Mouse (Mus musculus): ENCODE measurements around the gene Ttyh3. TPM values are rescaled to one million over a fixed set of nuclear protein-coding genes. Genes with fewer than 3 reads are reported as not detected.

Gene Ttyh3
- polyA plus RNA-seq, 1 experiment from 2014 or later = 51.4 TPM

DNA sequence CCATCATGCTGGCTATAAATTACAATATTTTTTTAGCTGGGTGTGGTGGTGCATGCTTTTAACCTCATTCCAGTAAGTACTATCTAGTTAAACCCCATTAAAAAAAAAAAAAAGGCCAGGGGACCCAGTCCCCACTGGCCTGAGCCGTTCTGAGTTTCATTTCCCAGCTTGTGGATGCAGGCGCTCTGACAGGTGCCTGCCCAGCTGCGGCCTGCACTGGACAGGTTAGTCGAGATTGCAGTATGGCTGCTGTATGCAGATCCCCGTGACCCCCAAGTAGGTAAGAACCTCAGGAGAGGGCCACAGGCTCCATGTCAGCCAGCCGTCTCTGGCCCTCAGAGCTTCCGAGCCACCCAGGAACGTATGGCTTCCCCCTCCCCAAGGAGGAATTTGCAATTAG, 12.6 kb upstream of the Ttyh3 start:
- Histone ChIP-seq H3K4me2 (ENCODE audit: low read depth, severe bottlenecking) (no peak overlapping the region), H3K4me1 (ENCODE audit: control insufficient read depth, insufficient read depth, low read length) (no peaks in the 10 kb centered on the region), H3K4me3 (ENCODE audit: low read depth, low read length) (no peak overlapping the region), H3K9ac (ENCODE audit: low read length) (no peak overlapping the region), H3K27me3 (ENCODE audit: control insufficient read depth, insufficient read depth, low read length) (no peaks in the 10 kb centered on the region), H3K9me3 (ENCODE audit: control insufficient read depth, low read length) (no peaks in the 10 kb centered on the region), H3K36me3 (ENCODE audit: control insufficient read depth, insufficient read depth, low read length) (no peaks in the 10 kb centered on the region), H3K27ac (replicated peaks; ENCODE audit: low read depth, low read length) (no peak overlapping the region)
- 75% methylated on average over 8 of the region's 8 CpGs for WGBS
- DNase-seq (ENCODE audit: low spot score) (no peak), ATAC-seq (ENCODE audit: insufficient number of reproducible peaks, low FRiP score, low TSS enrichment, low read depth) (no peak)

DNA sequence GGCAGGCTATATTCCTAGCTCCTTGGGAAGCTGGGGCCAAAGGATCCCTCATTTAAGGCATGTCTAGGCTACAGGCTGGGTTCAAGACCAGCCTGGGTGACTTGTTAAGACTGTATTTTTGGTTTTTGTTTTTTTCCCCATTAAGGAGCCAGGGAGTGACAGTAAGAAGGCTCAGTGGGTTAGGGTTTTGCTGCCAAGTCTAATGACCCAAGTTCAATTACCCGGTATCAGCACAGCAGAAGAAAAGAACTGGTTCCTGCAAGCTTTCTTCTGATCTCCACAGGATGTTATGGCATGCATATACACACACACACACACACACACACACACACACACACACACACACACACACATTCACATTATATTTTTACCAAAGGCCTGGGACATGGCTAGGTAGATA, 11.6 kb upstream of the Ttyh3 start:
- no peak overlapping the region for H3K27ac ChIP-seq (replicated peaks; ENCODE audit: low read depth, low read length)

DNA sequence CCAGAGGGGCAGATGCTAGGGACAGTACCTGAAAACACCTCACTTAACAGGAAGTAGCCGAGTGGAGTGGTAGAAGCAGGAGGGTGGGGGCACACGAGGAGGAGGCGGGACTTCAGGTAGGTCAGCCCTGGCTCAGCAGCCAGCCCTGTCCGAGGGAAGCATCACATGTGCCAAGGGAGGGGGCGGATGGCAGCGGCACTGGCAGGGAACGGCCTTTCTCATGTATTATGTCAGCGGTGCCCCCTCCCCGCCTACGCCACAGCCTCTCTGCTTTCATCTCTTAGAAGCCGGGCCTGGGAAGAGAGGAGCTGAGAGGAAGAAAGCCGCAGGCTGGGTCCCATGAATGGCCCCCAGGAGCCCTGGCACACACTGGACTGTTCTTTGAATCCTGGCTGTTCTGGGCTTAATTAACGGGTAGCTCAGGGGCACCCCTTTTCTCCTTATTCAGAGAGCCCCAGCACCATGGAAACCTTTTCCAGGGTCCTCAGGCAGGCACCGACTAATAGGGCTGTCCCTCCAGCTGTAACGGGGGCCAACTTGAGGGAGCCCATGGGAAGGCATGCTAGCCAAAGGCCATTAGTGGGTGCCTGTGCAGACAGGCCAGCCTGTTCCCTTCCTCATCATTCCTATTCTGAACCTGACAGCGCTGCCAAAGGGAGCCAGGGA, 10.9 kb upstream of the Ttyh3 start:
- ATAC-seq (ENCODE audit: insufficient number of reproducible peaks, low FRiP score, low TSS enrichment, low read depth) = no peak
- Histone ChIP-seq H3K27me3 (ENCODE audit: control insufficient read depth, insufficient read depth, low read length) (no peaks in the 10 kb centered on the region), H3K4me3 (ENCODE audit: low read depth, low read length) (no peak overlapping the region), H3K9me3 (ENCODE audit: control insufficient read depth, low read length) (no peaks in the 10 kb centered on the region), H3K36me3 (ENCODE audit: control insufficient read depth, insufficient read depth, low read length) (no peaks in the 10 kb centered on the region), H3K4me2 (ENCODE audit: low read depth, severe bottlenecking) (no peak overlapping the region), H3K27ac (replicated peaks; ENCODE audit: low read depth, low read length) (no peak overlapping the region), H3K4me1 (ENCODE audit: control insufficient read depth, insufficient read depth, low read length) (no peaks in the 10 kb centered on the region), H3K9ac (ENCODE audit: low read length) (peak overlapping the region; percentile 32; the same call in 1 of the 2 replicates)
- no peak for DNase-seq (ENCODE audit: low spot score)
- whole genome bisulfite sequencing = 44% methylated on average over 16 of the region's 16 CpGs

More for the DNA sequence above, 11.6 kb upstream of the Ttyh3 start:
- no peaks in the 10 kb centered on the region for H3K36me3 ChIP-seq (ENCODE audit: control insufficient read depth, insufficient read depth, low read length)
- H3K27me3 ChIP-seq (ENCODE audit: control insufficient read depth, insufficient read depth, low read length) = no peaks in the 10 kb centered on the region
- DNase-seq (ENCODE audit: low spot score) = no peak
- ATAC-seq (ENCODE audit: insufficient number of reproducible peaks, low FRiP score, low TSS enrichment, low read depth) = no peak
- H3K4me3 ChIP-seq (ENCODE audit: low read depth, low read length) = no peak overlapping the region
- H3K9ac ChIP-seq (ENCODE audit: low read length) = no peak overlapping the region
- H3K4me1 ChIP-seq (ENCODE audit: control insufficient read depth, insufficient read depth, low read length) = no peaks in the 10 kb centered on the region
- 82% methylated on average over 1 of the region's 1 CpGs for WGBS
- H3K4me2 ChIP-seq (ENCODE audit: low read depth, severe bottlenecking) = no peak overlapping the region
- H3K9me3 ChIP-seq (ENCODE audit: control insufficient read depth, low read length) = no peaks in the 10 kb centered on the region

DNA sequence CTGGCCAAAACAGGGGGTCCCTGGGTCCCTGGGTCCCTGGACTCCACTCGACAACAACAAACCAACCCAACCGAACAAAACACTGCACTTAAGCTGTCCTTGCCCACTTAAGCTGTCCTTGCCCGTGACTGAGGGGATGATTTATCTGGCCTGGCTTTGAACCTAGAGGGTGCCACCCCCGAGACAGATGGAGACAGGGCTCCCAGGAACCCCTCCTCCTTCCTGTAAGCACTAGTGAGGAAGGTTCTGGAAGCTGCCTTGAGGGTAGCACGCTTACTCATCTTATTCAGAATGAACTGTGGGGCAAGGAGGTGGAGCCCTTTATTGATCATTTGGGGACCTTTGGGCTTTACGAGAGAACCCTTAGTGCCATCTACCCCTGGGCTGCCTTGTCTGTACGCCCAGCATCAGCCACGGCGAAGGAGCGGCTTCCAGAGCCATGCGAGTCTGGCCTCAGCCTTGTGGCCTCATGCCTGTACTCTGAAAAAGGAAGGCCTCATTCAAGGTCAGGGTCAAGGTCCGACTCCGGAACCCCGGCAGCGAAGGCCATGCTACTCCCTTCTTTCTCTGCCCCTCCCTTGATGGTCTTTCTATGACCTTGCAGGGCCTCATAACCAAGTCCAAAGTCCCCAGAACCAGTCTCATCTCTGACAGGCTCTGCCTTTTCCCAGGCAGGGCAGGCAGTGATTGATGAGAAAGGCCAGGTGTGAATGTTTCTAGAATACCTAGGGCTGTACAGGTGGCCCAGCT, 5.4 kb upstream of the Ttyh3 start:
- DNase-seq (ENCODE audit: low spot score) (no peak), ATAC-seq (ENCODE audit: insufficient number of reproducible peaks, low FRiP score, low TSS enrichment, low read depth) (no peak)
- H3K4me2 ChIP-seq (ENCODE audit: low read depth, severe bottlenecking) = no peak overlapping the region
- no peaks in the 10 kb centered on the region for H3K9me3 ChIP-seq (ENCODE audit: control insufficient read depth, low read length)
- no peaks in the 10 kb centered on the region for H3K4me1 ChIP-seq (ENCODE audit: control insufficient read depth, insufficient read depth, low read length)
- H3K27ac ChIP-seq (replicated peaks; ENCODE audit: low read depth, low read length) = no peak overlapping the region
- H3K9ac ChIP-seq (ENCODE audit: low read length) = no peak overlapping the region
- H3K36me3 ChIP-seq (ENCODE audit: control insufficient read depth, insufficient read depth, low read length) = no peaks in the 10 kb centered on the region
- no peak overlapping the region for H3K4me3 ChIP-seq (ENCODE audit: low read depth, low read length)
- no peaks in the 10 kb centered on the region for H3K27me3 ChIP-seq (ENCODE audit: control insufficient read depth, insufficient read depth, low read length)
- 74% methylated on average over 15 of the region's 15 CpGs for WGBS

DNA sequence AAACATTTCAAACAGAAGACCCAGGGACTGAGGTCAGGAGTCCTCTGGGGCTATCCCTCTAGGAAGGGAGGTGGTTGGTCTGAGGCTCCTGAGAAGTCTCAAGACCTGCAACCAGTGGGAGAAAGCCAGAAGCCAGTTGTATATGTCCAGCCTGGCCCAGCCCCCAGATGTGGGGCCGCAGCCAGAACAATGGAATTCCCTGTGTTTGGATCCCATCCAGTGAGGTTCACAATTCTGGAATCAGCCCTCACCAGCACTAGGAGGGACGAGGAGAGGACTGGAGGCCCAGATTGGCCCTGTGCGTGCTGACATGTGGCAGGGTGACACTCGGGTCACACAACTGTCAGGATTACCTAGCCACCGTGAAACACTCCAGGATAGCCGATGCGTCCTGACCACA, 3.8 kb upstream of the Ttyh3 start:
- Histone ChIP-seq H3K4me1 (ENCODE audit: control insufficient read depth, insufficient read depth, low read length) (peaks cover under 1% of the 10 kb centered on the region; the same call in 1 of the 2 replicates), H3K9ac (ENCODE audit: low read length) (no peak overlapping the region; the same call in 1 of the 2 replicates), H3K27ac (replicated peaks; ENCODE audit: low read depth, low read length) (no peak overlapping the region), H3K4me2 (ENCODE audit: low read depth, severe bottlenecking) (no peak overlapping the region), H3K4me3 (ENCODE audit: low read depth, low read length) (no peak overlapping the region), H3K36me3 (ENCODE audit: control insufficient read depth, insufficient read depth, low read length) (no peaks in the 10 kb centered on the region), H3K27me3 (ENCODE audit: control insufficient read depth, insufficient read depth, low read length) (no peaks in the 10 kb centered on the region), H3K9me3 (ENCODE audit: control insufficient read depth, low read length) (no peaks in the 10 kb centered on the region)
- ATAC-seq (ENCODE audit: insufficient number of reproducible peaks, low FRiP score, low TSS enrichment, low read depth) (no peak), DNase-seq (ENCODE audit: low spot score) (no peak)
- 82% methylated on average over 7 of the region's 7 CpGs for WGBS

DNA sequence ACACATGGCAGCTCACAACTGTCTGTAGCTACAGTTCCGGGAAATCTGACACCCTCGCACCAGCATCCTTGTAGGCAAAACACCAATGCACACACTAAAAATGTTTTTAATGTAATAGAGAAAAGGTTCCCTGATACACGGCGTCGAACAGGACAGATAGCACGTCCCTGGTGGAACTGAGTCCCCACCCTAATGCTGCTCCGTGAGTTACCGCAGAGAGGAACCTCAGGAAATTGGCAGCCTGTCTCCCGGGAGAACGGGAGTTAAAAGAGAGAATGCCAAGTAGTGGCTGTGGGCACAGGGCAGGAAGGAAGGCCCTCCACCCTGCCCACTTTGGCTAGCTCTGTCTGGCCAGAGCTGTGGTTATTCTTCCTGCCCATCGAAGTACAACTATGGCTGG, 2.4 kb upstream of the Ttyh3 start:
- WGBS = 90% methylated on average over 11 of the region's 11 CpGs

DNA sequence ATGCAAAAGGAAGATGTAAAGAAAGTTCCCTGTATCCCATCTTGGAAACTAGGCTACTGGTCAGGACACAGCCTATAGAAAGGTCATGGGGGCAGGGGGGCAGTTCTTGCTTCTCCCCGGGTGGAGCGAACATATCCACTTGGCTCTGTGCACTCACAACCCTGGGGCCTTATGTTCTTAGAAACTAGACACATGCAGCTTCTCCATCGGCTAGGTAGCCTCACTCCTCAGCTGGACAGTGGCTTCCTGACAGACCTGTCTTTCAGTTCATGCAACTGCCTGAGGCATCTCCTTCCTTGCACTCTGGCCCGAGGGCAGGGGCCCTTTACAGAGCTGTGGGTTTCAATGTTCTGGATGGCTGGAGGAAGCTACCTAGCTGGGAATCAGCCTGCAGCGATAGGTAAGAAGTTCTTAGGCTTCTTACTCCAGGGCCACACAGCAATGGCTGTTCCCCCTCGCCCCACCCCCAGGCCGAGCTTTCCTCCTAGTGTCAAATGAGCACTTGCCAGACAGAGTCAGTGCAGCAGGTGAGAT, 1.1 kb upstream of the Ttyh3 start:
- peak overlapping the region; percentile 51; the same call in 1 of the 2 replicates for H3K4me2 ChIP-seq (ENCODE audit: low read depth, severe bottlenecking)
- H3K4me3 ChIP-seq (ENCODE audit: low read depth, low read length) = 0 out of 2 replicates have a peak overlapping the region, but pooled peaks have one; percentile 95
- H3K9ac ChIP-seq (ENCODE audit: low read length) = no peak overlapping the region
- WGBS = 58% methylated on average over 7 of the region's 7 CpGs
- no peaks in the 10 kb centered on the region for H3K9me3 ChIP-seq (ENCODE audit: control insufficient read depth, low read length)
- DNase-seq (ENCODE audit: low spot score) (no peak), ATAC-seq (ENCODE audit: insufficient number of reproducible peaks, low FRiP score, low TSS enrichment, low read depth) (no peak)
- peaks cover 16% of the 10 kb centered on the region for H3K4me1 ChIP-seq (ENCODE audit: control insufficient read depth, insufficient read depth, low read length)
- no peak overlapping the region for H3K27ac ChIP-seq (replicated peaks; ENCODE audit: low read depth, low read length)
- H3K36me3 ChIP-seq (ENCODE audit: control insufficient read depth, insufficient read depth, low read length) = peaks cover 2% of the 10 kb centered on the region; the same call in 1 of the 2 replicates
- H3K27me3 ChIP-seq (ENCODE audit: control insufficient read depth, insufficient read depth, low read length) = no peaks in the 10 kb centered on the region

More for the DNA sequence above, 2.4 kb upstream of the Ttyh3 start:
- no peak for ATAC-seq (ENCODE audit: insufficient number of reproducible peaks, low FRiP score, low TSS enrichment, low read depth)
- H3K9me3 ChIP-seq (ENCODE audit: control insufficient read depth, low read length) = no peaks in the 10 kb centered on the region
- 0 out of 2 replicates have a peak, but pooled peaks cover 2% of the 10 kb centered on the region for H3K36me3 ChIP-seq (ENCODE audit: control insufficient read depth, insufficient read depth, low read length)
- DNase-seq (ENCODE audit: low spot score) = no peak
- H3K4me1 ChIP-seq (ENCODE audit: control insufficient read depth, insufficient read depth, low read length) = peaks cover 14% of the 10 kb centered on the region
- no peak overlapping the region for H3K9ac ChIP-seq (ENCODE audit: low read length)
- no peak overlapping the region for H3K4me3 ChIP-seq (ENCODE audit: low read depth, low read length)
- H3K27ac ChIP-seq (replicated peaks; ENCODE audit: low read depth, low read length) = no peak overlapping the region
- no peak overlapping the region for H3K4me2 ChIP-seq (ENCODE audit: low read depth, severe bottlenecking)
- H3K27me3 ChIP-seq (ENCODE audit: control insufficient read depth, insufficient read depth, low read length) = no peaks in the 10 kb centered on the region

DNA sequence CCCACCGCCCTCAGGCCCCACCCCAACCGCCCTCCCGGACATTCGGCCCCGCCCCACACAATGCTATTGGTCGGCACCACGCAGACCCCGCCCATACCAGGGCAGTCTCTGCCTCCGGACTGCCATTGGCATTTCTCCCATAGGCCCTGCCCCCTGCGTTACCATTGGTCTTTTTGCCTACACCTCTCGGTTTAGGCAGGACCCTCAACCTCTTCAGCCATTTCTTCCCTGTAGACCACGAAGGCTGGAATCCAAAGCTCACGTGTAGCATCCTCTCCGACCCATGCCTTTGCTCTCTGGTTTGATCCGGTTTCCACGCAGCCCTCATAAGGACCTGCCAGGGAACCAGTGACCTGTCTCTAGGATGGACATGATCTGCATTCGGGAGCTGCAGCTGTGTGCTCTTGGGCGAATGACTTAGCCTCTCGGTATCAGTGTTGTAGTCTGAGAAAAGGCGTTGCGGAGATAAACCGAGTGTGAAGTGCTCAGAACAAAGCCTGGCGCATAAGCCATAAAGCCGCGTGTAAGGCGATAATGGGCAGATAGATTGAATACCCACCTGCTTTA, 353 bp upstream of the Ttyh3 start:
- H3K9ac ChIP-seq (ENCODE audit: low read length) = peak overlapping the region; percentile 97
- H3K27me3 ChIP-seq (ENCODE audit: control insufficient read depth, insufficient read depth, low read length) = no peaks in the 10 kb centered on the region
- H3K27ac ChIP-seq (replicated peaks; ENCODE audit: low read depth, low read length) = no peak overlapping the region
- peaks cover 16% of the 10 kb centered on the region for H3K4me1 ChIP-seq (ENCODE audit: control insufficient read depth, insufficient read depth, low read length)
- WGBS = 5% methylated on average over 26 of the region's 26 CpGs
- H3K9me3 ChIP-seq (ENCODE audit: control insufficient read depth, low read length) = no peaks in the 10 kb centered on the region
- peak overlapping the region; percentile 51 for H3K4me2 ChIP-seq (ENCODE audit: low read depth, severe bottlenecking)
- ATAC-seq (ENCODE audit: insufficient number of reproducible peaks, low FRiP score, low TSS enrichment, low read depth) (peak; percentile 96), DNase-seq (ENCODE audit: low spot score) (peak; percentile 99)
- peaks cover 7% of the 10 kb centered on the region for H3K36me3 ChIP-seq (ENCODE audit: control insufficient read depth, insufficient read depth, low read length)
- H3K4me3 ChIP-seq (ENCODE audit: low read depth, low read length) = peak overlapping the region; percentile 95
